Mouse (Mus musculus): ENCODE data around the gene Ugcg. TPM values are rescaled to one million over a fixed set of nuclear protein-coding genes. Genes with fewer than 3 reads are reported as not detected.

Ugcg gene
- total and polyA plus RNA-seq, 3 experiments = 30.8 to 45.4 TPM; not detected in 1

GRCm38 (mm10) chr4:59227047-59227446 is 38.0 kb downstream of the Ugcg start:
- no peaks in the 10 kb centered on the region; a peak in 1 of 4 replicates for H3K4me1 ChIP-seq (ENCODE audit: control insufficient read depth in 1 of 2, insufficient read depth in 2 of 2, low read length in 2 of 2)

DNA sequence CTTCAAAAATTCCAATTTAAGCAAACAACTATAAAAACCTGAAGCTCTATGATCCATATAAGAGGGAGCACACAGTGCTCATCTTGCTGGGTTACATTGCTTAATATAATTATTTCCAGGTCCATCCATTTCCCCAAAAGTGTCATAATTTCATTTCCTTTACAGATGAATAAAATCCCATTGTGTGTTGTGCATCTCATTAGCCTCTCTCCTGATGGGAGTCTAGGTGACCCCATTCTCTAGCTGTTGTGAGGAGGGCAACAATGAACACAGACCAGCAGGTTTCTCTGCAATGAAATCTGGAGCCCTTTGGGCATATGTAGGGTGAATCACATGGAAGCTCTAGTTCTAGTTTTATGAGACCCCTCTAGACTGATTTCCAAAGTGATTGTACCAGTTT is 39.9 kb downstream of the Ugcg start:
- Histone ChIP-seq H3K4me3 (ENCODE audit: control insufficient read depth in 1 of 2, insufficient read depth in 1 of 2, low read depth in 2 of 2, low read length in 2 of 2) (no peak overlapping the region), H3K9me3 (replicated peaks; ENCODE audit: insufficient read depth, low read length) (no peaks in the 10 kb centered on the region), H3K79me2 (ENCODE audit: control insufficient read depth, insufficient read depth, low read length, poor library complexity) (no peaks in the 10 kb centered on the region), H3K27me3 (ENCODE audit: control insufficient read depth in 1 of 2, insufficient read depth in 2 of 2, low read length in 2 of 2) (no peaks in the 10 kb centered on the region), H3K4me1 (ENCODE audit: control insufficient read depth in 1 of 2, insufficient read depth in 2 of 2, low read length in 2 of 2) (peaks cover 3 to 4% of the 10 kb centered on the region in 2 experiments; a peak in 3 of 4 replicates), H3K9ac (ENCODE audit: control insufficient read depth, low read depth, low read length, poor library complexity, severe bottlenecking) (no peak overlapping the region), H3K36me3 (ENCODE audit: control insufficient read depth in 1 of 2, insufficient read depth in 2 of 2, low read length in 2 of 2) (peaks cover 0 to 4% of the 10 kb centered on the region in 2 experiments; a peak in 2 of 4 replicates), H3K27ac (ENCODE audit: control insufficient read depth, low read depth, low read length) (no peak overlapping the region)
- TF ChIP-seq USF1 (IDR thresholded peaks at IDR 0.05; ENCODE audit: low read depth, low read length) (no peak), POLR2AphosphoS5 (IDR thresholded peaks at IDR 0.05; ENCODE audit: borderline replicate concordance, low read depth, low read length) (no peak), UBTF (IDR thresholded peaks at IDR 0.05; ENCODE audit: borderline replicate concordance, insufficient read depth, low read depth, low read length) (no peak), SIN3A (IDR thresholded peaks at IDR 0.05; ENCODE audit: low read length) (no peak), RAD21 (IDR thresholded peaks at IDR 0.05; ENCODE audit: low read depth, low read length) (no peak), NRF1 (IDR thresholded peaks at IDR 0.05; ENCODE audit: insufficient read depth, low read depth, low read length, poor library complexity, severe bottlenecking) (no peak), BHLHE40 (IDR thresholded peaks at IDR 0.05; ENCODE audit: borderline replicate concordance, low read depth, low read length) (no peak), MEF2A (IDR thresholded peaks at IDR 0.05; ENCODE audit: extremely low read depth, insufficient replicate concordance, low read depth, low read length, poor library complexity, severe bottlenecking) (no peak), ZKSCAN1 (IDR thresholded peaks at IDR 0.05; ENCODE audit: low read depth, low read length) (no peak), EP300 (IDR thresholded peaks at IDR 0.05; ENCODE audit: low read depth in 1 of 2, low read length in 2 of 2) (no peak), KAT2A (conservative IDR thresholded peaks at IDR 0.05; ENCODE audit: low read depth, low read length) (no peak), TCF12 (IDR thresholded peaks at IDR 0.05; ENCODE audit: low read depth, low read length) (no peak), MAZ (IDR thresholded peaks at IDR 0.05; ENCODE audit: low read depth, low read length) (no peak), ZMIZ1 (IDR thresholded peaks at IDR 0.05; ENCODE audit: low read depth, low read length) (no peak)
- DNase-seq (ENCODE audit: low read depth, low spot score) = no peak

More at GRCm38 (mm10) chr4:59227047-59227446, 38.0 kb downstream of the Ugcg start:
- H3K9me3 ChIP-seq (replicated peaks; ENCODE audit: insufficient read depth, low read length) = no peaks in the 10 kb centered on the region
- H3K27ac ChIP-seq (ENCODE audit: control insufficient read depth, low read depth, low read length) = no peak overlapping the region
- no peaks in the 10 kb centered on the region for H3K27me3 ChIP-seq (ENCODE audit: control insufficient read depth in 1 of 2, insufficient read depth in 2 of 2, low read length in 2 of 2)
- no peaks in the 10 kb centered on the region for H3K79me2 ChIP-seq (ENCODE audit: control insufficient read depth, insufficient read depth, low read length, poor library complexity)
- no peak overlapping the region for H3K9ac ChIP-seq (ENCODE audit: control insufficient read depth, low read depth, low read length, poor library complexity, severe bottlenecking)
- no peak overlapping the region for H3K4me3 ChIP-seq (ENCODE audit: control insufficient read depth in 1 of 2, insufficient read depth in 1 of 2, low read depth in 2 of 2, low read length in 2 of 2)
- TF ChIP-seq HCFC1 (IDR thresholded peaks at IDR 0.05; ENCODE audit: low read depth, low read length) = no peak
- no peak for TF ChIP-seq ZNF384 (IDR thresholded peaks at IDR 0.05; ENCODE audit: low read depth, low read length)
- TF ChIP-seq CTCF (IDR thresholded peaks at IDR 0.05 in 2 of 3, conservative IDR thresholded peaks at IDR 0.05 in 1 of 3; ENCODE audit: control insufficient read depth in 1 of 3, insufficient read depth in 1 of 3, low read depth in 2 of 3, low read length in 3 of 3, poor library complexity in 1 of 3, severe bottlenecking in 1 of 3) = no peak
- no peak for TF ChIP-seq UBTF (IDR thresholded peaks at IDR 0.05; ENCODE audit: borderline replicate concordance, insufficient read depth, low read depth, low read length)
- peaks cover 0 to 6% of the 10 kb centered on the region in 2 experiments; a peak in 3 of 4 replicates for H3K36me3 ChIP-seq (ENCODE audit: control insufficient read depth in 1 of 2, insufficient read depth in 2 of 2, low read length in 2 of 2)
- DNase-seq (ENCODE audit: low read depth, low spot score) = no peak
